Mouse (Mus musculus): Measurements from ENCODE around the gene L3mbtl1.
A peak's percentile ranks its signal among the peaks of the same experiment; 100 is the strongest.
"Not testable (repeated sequence)": the region's sequence is repeated elsewhere in the genome, so short reads cannot be mapped to it uniquely, and the experiment has no call there.

L3mbtl1 gene

DNA sequence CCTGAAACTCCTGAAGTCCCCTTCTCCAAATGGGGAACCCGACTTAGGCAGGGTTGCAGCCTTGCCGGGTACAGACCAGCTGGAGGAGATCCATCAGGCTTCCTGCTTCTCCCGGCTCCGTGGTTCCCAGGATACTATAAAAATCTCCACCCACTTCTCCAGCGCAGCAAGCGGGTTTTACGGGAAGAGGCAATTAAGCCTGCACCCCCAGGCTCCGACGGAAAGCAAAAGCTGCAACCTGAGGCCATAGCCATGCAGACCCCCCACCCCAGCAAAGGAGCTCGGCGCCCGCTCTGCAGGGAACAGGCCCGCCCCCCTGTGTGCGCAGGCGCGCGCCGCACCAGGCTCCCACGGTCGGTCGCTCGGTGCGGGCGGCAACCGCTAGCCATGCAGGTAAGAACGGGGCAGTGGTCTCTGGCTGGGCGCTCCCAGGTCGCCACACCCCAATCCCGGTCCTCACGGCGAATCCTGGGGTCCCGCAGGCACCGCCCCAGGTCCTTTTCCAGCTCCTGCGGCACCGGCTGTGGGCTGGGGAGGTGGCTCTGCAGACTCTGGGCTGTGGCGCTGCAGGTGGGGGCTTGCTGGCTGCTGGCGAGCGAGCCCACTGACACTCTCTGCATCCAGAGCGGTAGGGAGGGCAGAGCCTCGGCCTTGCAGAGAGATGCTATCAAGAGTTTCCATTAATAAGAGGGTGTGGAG, at the start of gene L3mbtl1:
L3mbtl1 (plus strand) TSS at position 325 of the 699 bp plus-strand sequence.
- DNase-seq (ENCODE audit: low spot score) = no peak

- not testable (repeated sequence) for DNase-seq (ENCODE audit: low spot score)
Observed at GRCm38 (mm10) chr2:162899256-162899655, 44.0 kb upstream of the L3mbtl1 start.

DNA sequence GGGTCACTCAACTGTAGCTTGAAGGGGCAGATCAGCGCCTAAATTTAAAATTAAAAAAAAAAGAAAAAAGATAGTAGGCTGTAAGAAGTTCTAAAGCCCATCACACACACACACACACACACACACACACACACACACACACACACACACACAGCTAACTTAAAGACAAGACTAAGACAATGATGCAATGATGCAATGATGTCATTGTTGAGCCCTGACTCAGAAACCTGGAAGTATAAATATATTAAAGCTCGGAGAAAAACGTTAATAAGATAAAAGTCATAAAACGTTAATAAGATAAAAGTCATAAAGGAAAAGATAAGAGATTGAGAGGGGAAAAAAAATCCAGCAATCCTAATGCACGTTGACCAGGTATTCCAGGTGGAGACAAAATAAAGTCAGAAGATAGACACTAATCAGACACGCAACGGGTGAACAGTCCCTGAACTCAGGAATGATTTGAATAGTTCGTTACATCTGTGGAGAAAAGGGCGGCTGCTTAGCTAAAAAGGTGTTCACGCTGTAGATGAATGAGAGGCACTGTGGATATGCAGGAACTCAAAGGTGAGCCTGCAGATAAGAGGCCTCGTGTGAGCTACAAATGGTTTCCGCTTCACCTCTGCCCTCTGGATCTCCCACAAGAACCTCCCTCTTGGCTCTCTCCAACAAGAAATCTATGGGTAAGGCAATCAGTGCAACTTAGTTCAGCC, 43.2 kb upstream of the L3mbtl1 start:
- no peak for DNase-seq (ENCODE audit: low spot score)

DNA sequence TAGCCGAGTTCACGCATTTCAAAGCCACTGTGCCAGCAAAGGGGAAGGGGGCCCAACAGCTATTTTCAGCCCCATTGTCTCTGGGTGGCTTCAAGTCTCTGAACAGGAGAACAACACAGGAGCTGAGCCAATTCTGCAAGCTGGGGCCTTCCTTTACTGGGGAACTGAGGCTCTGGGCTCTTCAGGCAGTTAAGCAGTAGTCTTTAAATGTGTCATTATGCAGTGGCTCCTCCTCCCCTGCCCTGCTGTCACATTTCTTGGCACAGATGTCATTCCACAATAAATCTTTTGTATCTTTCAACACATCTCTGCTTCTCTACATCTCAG, 42.7 kb upstream of the L3mbtl1 start:
- DNase-seq (ENCODE audit: low spot score) = no peak

- DNase-seq (ENCODE audit: low spot score) = no peak
Observed at GRCm38 (mm10) chr2:162905902-162906301, 37.4 kb upstream of the L3mbtl1 start.

DNA sequence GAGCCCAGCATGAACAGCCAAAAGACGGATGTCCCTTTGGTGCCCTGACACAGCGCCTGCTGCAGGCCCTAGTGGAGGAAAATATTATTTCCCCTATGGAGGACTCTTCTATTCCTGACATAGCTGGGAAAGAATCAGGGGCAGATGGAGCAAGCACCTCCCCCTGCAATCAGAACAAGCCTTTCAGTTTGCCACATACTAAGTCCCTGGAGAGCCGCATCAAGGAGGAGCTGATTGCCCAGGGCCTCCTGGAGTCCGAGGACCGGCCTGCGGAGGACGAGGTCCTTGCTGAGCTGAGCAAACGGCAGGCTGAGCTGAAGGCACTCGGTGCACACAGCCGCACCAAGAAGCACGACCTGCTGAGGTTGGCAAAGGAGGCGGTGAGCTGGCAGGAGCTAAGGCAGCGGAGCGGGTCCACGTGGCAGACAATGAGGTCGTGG, 35.2 kb upstream of the L3mbtl1 start:
- no peak for DNase-seq (ENCODE audit: low spot score)

GRCm38 (mm10) chr2:162914040-162914439, 29.2 kb upstream of the L3mbtl1 start:
- DNase-seq (ENCODE audit: low spot score) = no peak

GRCm38 (mm10) chr2:162914519-162914918, 28.8 kb upstream of the L3mbtl1 start:
- no peak for DNase-seq (ENCODE audit: low spot score)

- DNase-seq (ENCODE audit: low spot score) = no peak
Observed at GRCm38 (mm10) chr2:162919926-162920325, 23.3 kb upstream of the L3mbtl1 start.

DNA sequence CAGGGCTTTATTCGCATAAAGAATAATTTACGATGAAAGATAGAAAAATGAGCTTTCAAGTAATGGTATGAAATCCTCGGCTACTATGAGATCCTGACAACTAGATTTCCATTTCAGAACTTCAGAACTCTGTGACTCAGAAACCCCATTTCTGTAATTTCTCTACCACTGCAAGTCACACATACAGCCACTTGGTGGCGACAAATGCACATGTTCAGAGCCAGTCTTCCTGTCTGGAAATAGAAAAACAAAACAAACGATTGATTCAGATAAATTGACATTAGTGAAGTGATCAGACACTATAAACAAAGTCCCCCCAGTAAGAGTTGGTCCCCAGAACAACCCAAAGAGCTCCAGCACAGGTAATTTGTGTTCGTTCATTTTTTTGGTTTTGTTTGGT, 21.1 kb upstream of the L3mbtl1 start:
- DNase-seq (ENCODE audit: low spot score) = peak; percentile 46

DNA sequence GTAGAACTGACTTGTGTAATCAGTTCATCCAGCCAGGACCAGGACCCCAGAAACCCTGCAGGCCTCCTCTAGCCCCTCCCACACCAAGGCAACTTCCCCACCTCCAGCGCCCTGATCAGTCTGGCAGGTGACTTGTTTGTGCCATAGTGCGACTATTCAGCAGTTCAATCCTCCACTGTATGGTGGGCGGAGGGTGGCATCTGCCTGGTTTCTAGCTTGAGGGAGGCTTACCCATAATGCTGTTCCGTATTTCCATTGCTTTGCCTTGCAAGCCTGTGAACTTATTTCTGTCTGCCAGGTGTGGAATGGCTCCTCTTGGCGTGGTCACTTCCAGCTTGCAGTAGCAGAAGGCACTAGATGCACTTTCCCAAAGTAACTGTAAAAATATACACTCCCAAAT, 20.4 kb upstream of the L3mbtl1 start:
- DNase-seq (ENCODE audit: low spot score) = no peak

DNA sequence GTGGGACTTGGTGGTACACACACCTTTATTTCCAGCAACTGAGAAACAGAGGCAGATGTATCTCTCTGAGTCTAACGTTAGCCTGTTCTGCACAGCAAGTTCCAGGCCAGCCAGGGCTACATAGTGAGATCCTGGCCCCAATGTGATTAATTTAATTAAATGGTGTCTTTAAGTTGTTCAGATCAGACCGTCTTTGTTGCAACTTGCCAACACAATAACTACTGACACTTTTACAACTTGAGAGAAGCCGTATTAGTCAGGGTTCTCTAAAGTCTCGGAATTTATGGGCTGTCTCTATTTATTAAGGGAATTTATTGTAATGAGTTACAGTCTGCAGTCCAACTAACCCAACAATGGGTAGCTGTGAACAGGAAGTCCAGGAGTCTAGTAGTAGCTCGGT, 19.1 kb upstream of the L3mbtl1 start:
- DNase-seq (ENCODE audit: low spot score) = no peak

- no peak for DNase-seq (ENCODE audit: low spot score)
Observed at GRCm38 (mm10) chr2:162927918-162928585, 15.2 kb upstream of the L3mbtl1 start.

- no peak for DNase-seq (ENCODE audit: low spot score)
Observed at GRCm38 (mm10) chr2:162929704-162930103, 13.6 kb upstream of the L3mbtl1 start.

GRCm38 (mm10) chr2:162930516-162931122, 12.7 kb upstream of the L3mbtl1 start:
- DNase-seq (ENCODE audit: low spot score) = no peak

DNA sequence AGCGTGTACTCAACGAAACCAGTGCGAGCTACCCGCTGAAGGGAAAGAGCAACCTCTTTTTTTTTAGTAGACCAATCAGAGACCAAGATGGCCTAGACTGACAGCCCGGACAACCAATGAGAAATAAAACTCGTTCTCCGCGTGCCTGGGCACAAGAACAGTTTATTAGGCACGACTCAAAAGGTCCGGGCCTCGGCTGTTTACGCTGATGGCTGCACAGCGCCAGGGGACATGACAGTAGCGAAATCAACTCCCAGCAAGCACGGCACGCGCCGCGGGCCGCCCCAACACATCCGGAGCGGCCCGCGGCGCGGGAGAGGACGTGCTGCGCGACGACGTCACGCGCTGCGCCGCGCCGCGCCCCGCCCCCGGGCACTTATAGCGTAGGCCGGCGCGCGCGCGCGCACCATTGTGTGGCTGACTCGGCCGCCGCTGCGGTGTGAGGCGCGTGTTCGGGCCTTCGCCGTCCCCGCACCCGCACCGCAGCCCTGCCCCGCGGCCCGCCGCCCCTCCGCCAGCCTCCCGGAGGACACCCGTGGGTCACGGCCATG, 12.1 kb upstream of the L3mbtl1 start, which contains the start of gene Srsf6:
Srsf6 (plus strand) TSS at position 406 of the 551 bp plus-strand sequence.
- DNase-seq (ENCODE audit: low spot score) = peak; percentile 91

DNA sequence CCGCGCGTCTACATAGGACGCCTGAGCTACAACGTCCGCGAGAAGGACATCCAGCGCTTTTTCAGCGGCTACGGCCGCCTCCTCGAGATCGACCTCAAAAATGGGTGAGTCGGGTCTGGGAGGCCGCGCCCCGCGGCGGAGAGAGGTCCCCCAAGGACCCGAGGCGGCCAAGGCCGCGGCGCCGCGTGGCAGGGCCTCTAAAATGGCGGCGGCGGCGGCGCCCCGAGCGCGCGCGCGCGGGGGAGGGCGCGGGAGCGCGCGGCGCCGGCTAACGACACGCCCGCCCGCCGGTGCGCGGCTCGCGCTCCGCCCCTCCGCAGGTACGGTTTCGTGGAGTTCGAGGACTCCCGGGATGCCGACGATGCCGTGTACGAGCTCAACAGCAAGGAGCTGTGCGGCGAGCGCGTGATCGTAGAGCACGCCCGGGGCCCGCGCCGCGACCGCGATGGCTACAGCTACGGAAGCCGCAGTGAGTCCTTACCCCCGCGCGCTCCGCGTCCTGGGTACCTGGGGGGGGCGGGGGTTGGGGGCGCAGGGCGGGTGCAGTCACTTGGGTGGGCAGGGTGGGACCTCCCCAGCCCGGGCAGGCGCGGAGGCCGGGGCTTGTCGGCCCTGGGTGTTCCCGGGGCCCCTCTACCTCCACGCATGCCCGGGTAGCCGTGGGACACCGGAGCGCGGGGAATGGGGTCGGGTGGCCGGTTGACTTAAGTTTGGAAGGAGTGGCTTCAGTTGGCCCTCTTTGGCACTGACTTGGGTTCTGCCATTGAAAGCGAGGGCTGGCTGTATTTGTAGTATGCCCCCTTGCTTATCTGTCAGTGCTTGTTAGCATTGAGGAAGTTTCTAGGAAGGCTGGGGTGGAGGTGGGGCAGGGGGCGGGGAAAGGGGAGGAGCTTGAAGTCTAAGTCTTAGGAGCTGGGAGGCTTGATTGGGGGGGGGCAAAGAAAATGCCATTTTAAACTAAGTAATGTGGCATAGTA, 11.3 kb upstream of the L3mbtl1 start:
- DNase-seq (ENCODE audit: low spot score) = peak; percentile 58

DNA sequence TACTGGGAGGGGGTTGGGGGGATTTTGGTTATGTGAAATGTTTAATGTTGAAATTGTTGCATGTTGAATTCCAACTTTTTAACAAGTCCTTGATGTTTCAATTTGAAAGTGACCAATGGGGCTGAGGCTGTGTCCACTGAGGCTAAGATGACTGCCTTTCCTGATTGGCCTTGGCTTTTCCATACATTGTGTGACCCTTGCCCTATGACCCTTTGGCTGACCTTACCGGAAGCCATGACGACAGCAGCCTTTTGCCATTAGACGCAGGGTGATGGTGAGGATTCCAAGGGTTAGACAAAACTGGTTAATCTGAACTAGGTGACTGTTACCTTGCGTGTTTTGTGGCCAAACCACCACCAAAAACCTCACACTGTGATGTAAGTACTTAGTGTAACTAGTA, 10.6 kb upstream of the L3mbtl1 start:
- DNase-seq (ENCODE audit: low spot score) = no peak

GRCm38 (mm10) chr2:162934421-162934820, 8.9 kb upstream of the L3mbtl1 start:
- no peak for DNase-seq (ENCODE audit: low spot score)

- DNase-seq (ENCODE audit: low spot score) = no peak
Observed at GRCm38 (mm10) chr2:162935700-162936099, 7.6 kb upstream of the L3mbtl1 start.

DNA sequence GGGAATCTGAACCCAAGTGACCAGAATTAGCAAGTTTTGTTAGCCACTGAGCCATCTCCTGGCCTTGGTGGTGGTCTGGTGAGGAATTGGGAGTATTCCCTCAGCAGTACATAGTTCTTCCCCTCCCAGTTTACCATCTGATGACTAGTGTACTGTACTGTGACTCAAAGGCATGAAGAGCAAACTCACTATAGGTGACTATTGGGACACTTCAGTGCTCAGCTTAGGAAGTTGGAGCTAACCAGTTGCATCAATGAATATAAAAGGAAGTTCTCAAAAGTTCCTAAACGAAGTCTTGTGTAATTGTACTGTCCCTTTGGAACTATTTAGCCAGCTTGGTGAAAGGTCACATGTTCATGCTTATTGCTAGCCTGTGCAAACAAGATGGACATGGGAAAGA, 3.7 kb upstream of the L3mbtl1 start:
- no peak for DNase-seq (ENCODE audit: low spot score)
